Mouse (Mus musculus): ENCODE measurements around the gene Inafm1.

The Inafm1 gene

GRCm38 (mm10) chr7:16273081-16273765 lies at the start of gene Inafm1:
Inafm1 (minus strand) TSS chr7:16273617.
- peak; percentile 68; the same call in 1 of the 2 replicates for TF ChIP-seq GATA4 (IDR thresholded peaks at IDR 0.05; ENCODE audit: insufficient replicate concordance, low read length)

GRCm38 (mm10) chr7:16320479-16320878 lies 47.1 kb upstream of the Inafm1 start:
- no peak for TF ChIP-seq GATA4 (IDR thresholded peaks at IDR 0.05; ENCODE audit: insufficient replicate concordance, low read length)

GRCm38 (mm10) chr7:16319216-16319615 lies 45.8 kb upstream of the Inafm1 start:
- no peak for TF ChIP-seq GATA4 (IDR thresholded peaks at IDR 0.05; ENCODE audit: insufficient replicate concordance, low read length)

GRCm38 (mm10) chr7:16317094-16317493 lies 43.7 kb upstream of the Inafm1 start:
- no peak for TF ChIP-seq GATA4 (IDR thresholded peaks at IDR 0.05; ENCODE audit: insufficient replicate concordance, low read length)

- TF ChIP-seq GATA4 (IDR thresholded peaks at IDR 0.05; ENCODE audit: insufficient replicate concordance, low read length), result no peak
Observed at GRCm38 (mm10) chr7:16315222-16315759, 41.9 kb upstream of the Inafm1 start.

- TF ChIP-seq GATA4 (IDR thresholded peaks at IDR 0.05; ENCODE audit: insufficient replicate concordance, low read length), result no peak
Observed at GRCm38 (mm10) chr7:16314221-16314775, 40.9 kb upstream of the Inafm1 start.

- no peak for TF ChIP-seq GATA4 (IDR thresholded peaks at IDR 0.05; ENCODE audit: insufficient replicate concordance, low read length)
Observed at GRCm38 (mm10) chr7:16313481-16314220, 40.2 kb upstream of the Inafm1 start.

- TF ChIP-seq GATA4 (IDR thresholded peaks at IDR 0.05; ENCODE audit: insufficient replicate concordance, low read length), result no peak; the same call in 1 of the 2 replicates
Observed at GRCm38 (mm10) chr7:16312672-16313311, 39.4 kb upstream of the Inafm1 start.

GRCm38 (mm10) chr7:16312011-16312671 lies 38.7 kb upstream of the Inafm1 start:
- no peak for TF ChIP-seq GATA4 (IDR thresholded peaks at IDR 0.05; ENCODE audit: insufficient replicate concordance, low read length)

- no peak for TF ChIP-seq GATA4 (IDR thresholded peaks at IDR 0.05; ENCODE audit: insufficient replicate concordance, low read length)
Observed at GRCm38 (mm10) chr7:16311453-16312004, 38.1 kb upstream of the Inafm1 start.

GRCm38 (mm10) chr7:16310521-16311452 lies 37.4 kb upstream of the Inafm1 start:
- TF ChIP-seq GATA4 (IDR thresholded peaks at IDR 0.05; ENCODE audit: insufficient replicate concordance, low read length), result no peak

- no peak; the same call in 1 of the 2 replicates for TF ChIP-seq GATA4 (IDR thresholded peaks at IDR 0.05; ENCODE audit: insufficient replicate concordance, low read length)
Observed at GRCm38 (mm10) chr7:16310020-16310520, 36.7 kb upstream of the Inafm1 start.

GRCm38 (mm10) chr7:16309318-16310019 lies 36.1 kb upstream of the Inafm1 start:
- TF ChIP-seq GATA4 (IDR thresholded peaks at IDR 0.05; ENCODE audit: insufficient replicate concordance, low read length), result no peak

Measured in liver, adult (tissue).